Mouse (Mus musculus): ENCODE data around the gene Fam208b.
"Not testable (repeated sequence)": the region's sequence is repeated elsewhere in the genome, so short reads cannot be mapped to it uniquely, and the experiment has no call there.

Gene Fam208b

GRCm38 (mm10) chr13:3590789-3591188, 20.1 kb downstream of the Fam208b start:
- DNase-seq (ENCODE audit: extremely low spot score, low read depth, low spot score), result no peak

GRCm38 (mm10) chr13:3563953-3564352, 47.0 kb downstream of the Fam208b start:
- no peak for DNase-seq (ENCODE audit: extremely low spot score, low read depth, low spot score)

- no peak for DNase-seq (ENCODE audit: extremely low spot score, low read depth, low spot score)
Observed at GRCm38 (mm10) chr13:3563130-3563529, 47.8 kb downstream of the Fam208b start.

- no peak for DNase-seq (ENCODE audit: extremely low spot score, low read depth, low spot score)
Observed at GRCm38 (mm10) chr13:3547856-3548255, 63.1 kb downstream of the Fam208b start.

GRCm38 (mm10) chr13:3547410-3547809, 63.5 kb downstream of the Fam208b start:
- DNase-seq (ENCODE audit: extremely low spot score, low read depth, low spot score), result no peak

- no peak for DNase-seq (ENCODE audit: extremely low spot score, low read depth, low spot score)
Observed at GRCm38 (mm10) chr13:3544925-3545324, 66.0 kb downstream of the Fam208b start.

GRCm38 (mm10) chr13:3544077-3544874, 66.6 kb downstream of the Fam208b start:
- DNase-seq (ENCODE audit: extremely low spot score, low read depth, low spot score), result no peak

- DNase-seq (ENCODE audit: extremely low spot score, low read depth, low spot score), result no peak
Observed at GRCm38 (mm10) chr13:3541159-3541782, 69.6 kb downstream of the Fam208b start.

GRCm38 (mm10) chr13:3540166-3540565, 70.7 kb downstream of the Fam208b start:
- no peak for DNase-seq (ENCODE audit: extremely low spot score, low read depth, low spot score)

- DNase-seq (ENCODE audit: extremely low spot score, low read depth, low spot score), result no peak
Observed at GRCm38 (mm10) chr13:3538969-3539562, 71.8 kb downstream of the Fam208b start.

GRCm38 (mm10) chr13:3538223-3538968, 72.5 kb downstream of the Fam208b start:
- no peak for DNase-seq (ENCODE audit: extremely low spot score, low read depth, low spot score)

GRCm38 (mm10) chr13:3537594-3538222, 73.2 kb downstream of the Fam208b start, which contains the start of gene Gdi2:
Gene Gdi2, plus strand, starts transcription at chr13:3538063.
- DNase-seq (ENCODE audit: extremely low spot score, low read depth, low spot score), result peak; percentile 91

- no peak for DNase-seq (ENCODE audit: extremely low spot score, low read depth, low spot score)
Observed at GRCm38 (mm10) chr13:3534146-3534545, 76.8 kb downstream of the Fam208b start.

- DNase-seq (ENCODE audit: extremely low spot score, low read depth, low spot score), result no peak
Observed at GRCm38 (mm10) chr13:3532451-3532850, 78.5 kb downstream of the Fam208b start.

- no peak for DNase-seq (ENCODE audit: extremely low spot score, low read depth, low spot score)
Observed at GRCm38 (mm10) chr13:3531692-3532320, 79.1 kb downstream of the Fam208b start.

- not testable (repeated sequence) for DNase-seq (ENCODE audit: extremely low spot score, low read depth, low spot score)
Observed at GRCm38 (mm10) chr13:3531176-3531575, 79.7 kb downstream of the Fam208b start.

- no peak for DNase-seq (ENCODE audit: extremely low spot score, low read depth, low spot score)
Observed at GRCm38 (mm10) chr13:3530451-3530850, 80.5 kb downstream of the Fam208b start.

GRCm38 (mm10) chr13:3526328-3526727, 84.6 kb downstream of the Fam208b start:
- DNase-seq (ENCODE audit: extremely low spot score, low read depth, low spot score), result no peak

- no peak for DNase-seq (ENCODE audit: extremely low spot score, low read depth, low spot score)
Observed at GRCm38 (mm10) chr13:3525611-3526051, 85.3 kb downstream of the Fam208b start.

GRCm38 (mm10) chr13:3523946-3524345, 87.0 kb downstream of the Fam208b start:
- DNase-seq (ENCODE audit: extremely low spot score, low read depth, low spot score), result no peak

All from hindlimb bud, embryonic 11.5 days (tissue).